Mouse (Mus musculus) embryo, embryonic 9.5 days (tissue): Measurements from ENCODE around the gene Armh2.
"Not testable (repeated sequence)": the region's sequence is repeated elsewhere in the genome, so short reads cannot be mapped to it uniquely, and the experiment has no call there.

ENCODE experiments used
- DNase-seq: peaks from one replicate; pipeline ENCODE4 v3.0.0-alpha.2; 2017; ENCODE audit errors: extremely low spot score

Gene Armh2

GRCm38 (mm10) chr13:24757820-24758564 is 17.0 kb downstream of the Armh2 start:
- DNase-seq = no peak

- DNase-seq = no peak
Observed at GRCm38 (mm10) chr13:24759451-24759850, 18.4 kb downstream of the Armh2 start.

DNA sequence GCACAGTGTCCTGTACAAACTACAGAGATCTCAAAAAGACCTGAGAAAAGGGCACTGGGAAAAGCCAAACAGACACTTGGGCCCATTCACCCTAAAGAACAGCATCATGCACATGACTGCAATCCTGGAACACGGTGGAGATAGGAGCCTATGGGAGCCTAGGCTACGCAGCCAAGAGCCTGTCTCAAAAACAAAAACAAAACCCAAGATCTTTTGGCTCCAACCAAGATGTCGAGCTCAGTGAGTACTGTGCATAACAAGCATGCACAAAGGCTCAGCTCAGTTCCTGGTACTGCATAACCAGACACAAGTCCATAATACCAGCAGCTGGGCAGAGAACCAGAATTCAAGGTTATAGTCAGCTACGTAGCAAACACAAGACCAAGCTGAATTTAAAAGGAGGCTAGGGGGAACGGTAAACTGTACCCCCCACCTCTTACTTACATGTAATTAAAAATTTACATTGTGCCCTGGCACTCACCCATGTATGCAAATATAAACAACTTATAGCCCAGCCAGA is 19.4 kb downstream of the Armh2 start:
- DNase-seq = no peak

- DNase-seq = no peak
Observed at GRCm38 (mm10) chr13:24761083-24761402, 20.0 kb downstream of the Armh2 start.

DNA sequence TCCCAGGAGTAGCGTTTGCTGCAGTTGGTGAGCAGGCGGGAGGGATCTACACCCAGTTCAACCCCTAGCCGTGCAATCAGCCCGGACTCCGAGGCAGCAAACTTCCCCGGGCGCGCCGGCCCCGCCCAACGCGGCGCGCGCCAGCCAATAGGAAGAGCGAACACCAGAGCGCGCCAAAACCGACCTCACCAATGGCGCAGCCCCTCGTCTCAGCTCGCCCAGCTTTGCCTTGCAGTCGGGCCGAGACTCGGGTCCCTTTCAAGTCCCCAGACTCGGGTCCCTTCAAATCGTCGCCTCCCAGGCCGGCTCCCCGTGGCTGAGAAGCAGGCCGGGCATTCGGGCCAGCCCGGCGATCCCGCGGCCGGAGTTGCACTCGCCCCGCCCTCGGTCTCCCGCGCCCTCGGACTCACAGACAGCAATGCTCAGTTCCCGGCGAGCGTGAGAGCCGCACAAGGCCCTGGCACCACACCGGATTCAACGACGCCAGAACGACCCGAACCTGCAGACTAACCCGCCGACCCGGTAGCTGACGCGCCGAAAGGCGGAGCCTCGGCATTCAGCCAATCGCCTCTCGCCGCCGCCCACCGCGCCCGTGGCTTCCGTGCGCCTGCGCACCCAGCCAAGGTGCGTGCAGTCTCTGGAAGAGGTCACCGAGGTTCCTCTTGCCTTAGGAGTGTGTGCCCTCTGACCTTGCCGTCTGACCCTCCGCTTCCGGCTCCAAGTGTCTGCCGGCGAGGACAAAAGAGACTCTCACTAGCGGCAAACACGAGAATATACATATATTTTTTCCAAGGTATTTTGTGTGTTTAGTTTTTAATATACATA is 20.6 kb downstream of the Armh2 start, which contains the start of gene Gmnn:
Gmnn (minus strand) TSS at position 521 of the 825 bp plus-strand sequence.
- peak; percentile 92 for DNase-seq

DNA sequence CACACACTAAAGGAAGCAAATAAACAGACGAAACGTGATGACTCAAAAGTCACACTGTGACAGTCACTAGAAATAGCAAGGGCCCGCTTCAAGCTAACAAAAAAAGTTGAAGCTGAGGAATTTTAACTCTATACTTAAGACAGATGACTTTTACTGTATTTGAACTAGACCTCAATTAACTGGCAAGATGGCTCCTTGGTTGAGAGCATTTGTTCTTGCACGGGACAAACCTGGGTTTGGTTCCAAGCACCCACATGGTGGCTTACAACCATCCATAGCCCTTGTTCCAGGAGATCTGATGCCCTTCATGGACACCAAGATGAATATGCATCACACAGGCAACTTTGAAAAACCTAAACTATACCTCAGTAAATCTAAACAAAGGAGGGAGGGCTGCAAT is 21.2 kb downstream of the Armh2 start:
- DNase-seq = no peak

DNA sequence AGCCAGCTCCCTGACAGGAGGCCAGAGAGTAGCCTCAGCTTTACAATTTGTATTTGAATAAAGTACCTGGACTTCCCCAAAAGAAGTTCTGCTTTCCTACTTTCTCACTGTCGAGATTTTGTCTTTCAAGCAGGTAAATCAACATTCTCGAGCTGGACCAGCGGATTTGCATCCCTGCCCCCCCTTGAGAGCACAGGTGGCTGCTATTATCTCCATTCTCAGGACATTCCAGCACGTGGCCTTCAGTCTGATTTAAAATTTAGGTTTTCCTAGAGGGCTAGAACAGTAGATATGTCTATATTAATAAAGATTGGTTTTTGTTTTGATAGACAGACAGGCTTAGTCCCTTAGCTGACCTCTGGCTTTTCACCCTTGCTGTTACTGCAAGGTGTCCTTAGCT is 26.8 kb downstream of the Armh2 start:
- DNase-seq = not testable (repeated sequence)

DNA sequence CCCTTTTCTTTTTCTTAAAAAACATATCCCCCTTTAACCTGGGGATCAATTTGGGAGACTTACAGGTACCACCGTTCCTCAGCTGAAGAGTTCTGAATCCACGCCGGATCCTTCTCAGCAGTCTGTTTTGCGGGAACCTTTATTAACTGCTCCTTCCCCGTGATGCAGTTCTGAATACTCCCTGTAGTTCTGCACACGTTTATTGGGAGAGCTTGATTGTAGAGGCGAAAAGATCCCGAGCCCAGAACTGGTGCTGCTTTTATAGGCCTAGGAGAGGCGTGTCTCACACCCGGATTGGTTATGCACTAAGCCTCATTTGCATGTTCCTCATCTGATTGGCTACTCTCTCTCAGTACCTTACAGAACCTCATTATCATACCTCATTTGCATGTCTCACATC is 30.4 kb downstream of the Armh2 start:
- not testable (repeated sequence) for DNase-seq

GRCm38 (mm10) chr13:24776146-24776844 is 35.3 kb downstream of the Armh2 start:
- DNase-seq = peak; percentile 46

- DNase-seq = no peak
Observed at GRCm38 (mm10) chr13:24778026-24778425, 37.0 kb downstream of the Armh2 start.

DNA sequence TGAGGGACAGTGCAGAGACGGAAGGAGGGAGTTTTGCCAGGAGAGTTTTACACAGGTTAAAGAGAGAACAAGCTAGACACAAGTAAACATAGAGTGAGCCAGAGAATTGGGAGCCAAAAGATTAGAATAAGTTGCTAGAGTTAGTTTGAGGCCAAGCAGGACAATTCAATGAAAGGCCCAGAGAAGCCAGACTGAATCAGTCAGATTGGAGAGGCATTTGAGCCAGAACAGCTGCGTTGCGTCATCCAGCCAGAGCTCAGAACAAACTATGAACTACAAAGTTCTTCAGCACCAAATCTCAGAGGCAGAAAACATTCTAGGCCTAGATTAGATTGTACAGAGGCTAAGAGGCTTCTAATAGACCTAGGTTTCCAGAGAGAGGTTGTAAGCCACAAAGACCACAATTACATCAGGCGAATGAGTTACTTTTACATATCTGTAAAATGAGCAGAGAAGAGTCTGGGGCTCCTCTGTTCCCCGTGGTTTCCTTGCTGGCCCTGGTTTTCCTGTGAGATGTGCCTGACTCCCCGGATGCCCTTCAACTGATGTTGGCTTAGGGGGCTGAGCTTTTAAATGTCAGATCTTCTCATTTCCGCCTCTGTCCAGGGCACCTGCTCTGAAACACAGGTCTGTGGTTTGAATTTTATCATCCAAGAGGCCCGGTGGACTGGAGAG is 37.8 kb downstream of the Armh2 start:
- DNase-seq = no peak

DNA sequence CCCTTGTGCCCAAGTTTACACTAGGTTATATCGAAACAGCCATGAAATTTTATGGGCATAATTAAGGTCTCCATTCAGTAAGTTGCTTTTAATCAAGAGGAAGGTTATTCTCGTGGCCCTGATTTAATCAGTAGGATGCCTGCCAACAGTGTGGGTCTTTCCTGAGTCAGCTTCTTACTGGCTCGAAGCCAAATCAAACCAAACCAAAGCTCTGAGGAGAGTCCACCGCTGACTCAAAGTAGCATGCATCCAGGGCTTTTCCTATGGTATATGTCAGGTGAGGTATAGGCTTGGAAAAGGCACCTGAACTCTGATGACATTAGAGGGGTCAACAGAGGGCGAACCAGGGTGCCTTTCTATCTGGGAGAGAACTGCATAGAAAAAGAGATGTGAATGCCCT is 40.9 kb downstream of the Armh2 start:
- DNase-seq = no peak

DNA sequence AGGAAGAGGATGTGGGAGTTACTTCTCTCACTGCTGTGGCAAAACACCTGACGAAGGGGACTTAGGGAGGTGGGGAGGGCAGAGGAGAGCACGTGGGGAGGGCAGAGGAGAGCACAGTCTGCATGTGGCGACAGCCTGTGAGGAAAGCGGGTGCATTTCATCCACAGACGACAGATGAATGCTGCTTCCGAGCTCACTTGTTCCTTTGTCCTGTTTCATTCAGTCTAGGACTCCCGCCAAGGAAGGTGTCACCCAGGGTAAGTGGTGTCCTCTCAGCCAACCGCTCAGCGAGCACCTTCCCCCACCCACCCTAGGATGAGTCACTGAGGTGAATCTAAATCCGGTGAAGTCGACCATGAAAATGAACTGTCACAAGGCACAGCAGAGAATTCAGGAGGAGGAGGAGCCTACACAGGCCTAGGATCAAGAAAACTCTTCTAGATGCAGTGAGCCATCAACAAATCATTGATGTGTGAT is 45.0 kb downstream of the Armh2 start:
- no peak for DNase-seq

GRCm38 (mm10) chr13:24787477-24787876 is 46.4 kb downstream of the Armh2 start:
- no peak for DNase-seq

DNA sequence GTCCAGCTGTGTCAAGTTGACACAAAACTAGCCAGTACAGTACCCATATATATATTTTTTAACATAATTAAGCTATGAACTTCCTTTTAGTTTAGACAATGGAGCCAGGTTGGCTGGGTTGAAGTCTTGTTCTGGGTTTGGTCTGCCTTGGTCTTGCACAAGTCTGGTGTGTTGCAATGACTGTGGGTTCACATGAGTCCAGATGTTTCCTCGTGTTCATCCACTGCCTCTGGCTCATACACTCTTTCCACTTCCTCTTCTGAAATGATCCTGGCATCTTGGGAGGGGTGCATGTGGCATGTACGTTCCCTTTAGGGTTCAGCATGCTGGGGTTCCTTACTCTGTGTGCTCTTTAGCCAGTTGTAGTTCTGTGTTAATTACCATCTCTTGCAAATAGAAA is 50.3 kb downstream of the Armh2 start:
- no peak for DNase-seq

DNA sequence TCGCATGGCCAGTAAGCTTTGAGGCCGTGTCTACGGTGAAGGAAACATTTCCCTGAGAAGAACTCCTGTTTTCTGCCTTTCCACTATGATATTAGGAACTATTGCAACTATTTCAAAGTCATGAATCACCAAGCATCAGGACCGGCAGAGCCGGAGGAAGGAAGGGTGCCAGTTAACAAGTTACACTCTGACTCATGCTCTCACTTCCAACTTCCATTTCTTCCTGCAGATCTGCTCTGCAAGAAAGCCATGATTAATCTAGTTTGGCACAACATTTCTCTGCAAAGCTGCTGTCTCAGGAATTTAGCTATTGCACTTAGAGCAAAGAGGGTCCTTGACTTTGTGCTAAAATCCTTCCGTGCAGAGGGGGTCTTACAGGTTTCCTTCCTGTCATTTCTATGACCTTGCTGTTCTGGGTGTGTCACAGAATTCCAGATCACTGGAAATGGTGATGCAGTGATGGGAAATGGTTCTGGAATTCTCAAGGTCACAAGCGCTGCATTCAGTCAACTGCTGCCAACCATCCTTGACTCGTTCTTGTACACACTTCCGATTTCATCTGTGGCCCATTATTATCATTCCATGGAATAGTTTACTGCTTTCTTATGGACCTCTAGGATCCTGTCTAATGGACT is 51.5 kb downstream of the Armh2 start:
- DNase-seq = no peak
